Mouse (Mus musculus) heart, adult 9 months (tissue): ENCODE results near the gene Pstpip1.

ENCODE experiments used
- DNase-seq, 2 experiments: peaks; one replicate each; pipeline ENCODE4 v3.0.0; 2022; ENCODE audit warnings: low spot score in 2 of 2

The Pstpip1 gene

GRCm38 (mm10) chr9:56089778-56090520, at the start of gene Pstpip1:
Gene Pstpip1 (plus strand): TSS chr9:56089962.
- peak; percentile 70 to 78 for DNase-seq

- DNase-seq, result peak; percentile 95
These were observed 48.2 kb upstream of the Pstpip1 start, which contains the start of gene Rcn2 for GRCm38 (mm10) chr9:56041372-56042180. Gene Rcn2 (plus strand): TSS chr9:56041845.

GRCm38 (mm10) chr9:56042181-56042621, 47.6 kb upstream of the Pstpip1 start:
- no peak for DNase-seq

GRCm38 (mm10) chr9:56053796-56054195, 36.0 kb upstream of the Pstpip1 start:
- DNase-seq, result no peak

DNA sequence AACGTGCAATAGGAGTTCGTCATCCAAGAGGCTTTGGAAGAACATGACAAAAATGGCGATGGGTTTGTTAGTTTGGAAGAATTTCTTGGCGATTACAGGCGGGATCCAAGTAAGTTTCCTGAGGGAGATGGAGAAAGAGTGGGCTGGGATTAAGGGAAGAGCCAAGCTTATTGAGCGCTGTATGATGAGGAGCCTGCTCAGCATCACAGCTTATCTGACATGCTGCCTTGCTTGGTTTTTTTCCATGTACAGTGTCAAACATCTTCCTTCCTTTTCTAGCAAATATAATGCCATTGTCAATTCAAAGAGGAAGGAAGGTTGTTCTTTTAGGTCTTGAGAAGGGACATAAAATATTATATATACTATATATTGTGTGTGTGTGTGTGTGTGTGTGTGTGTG, 33.6 kb upstream of the Pstpip1 start:
- no peak for DNase-seq

- no peak for DNase-seq
These were observed 27.4 kb upstream of the Pstpip1 start for GRCm38 (mm10) chr9:56062336-56062735.

DNA sequence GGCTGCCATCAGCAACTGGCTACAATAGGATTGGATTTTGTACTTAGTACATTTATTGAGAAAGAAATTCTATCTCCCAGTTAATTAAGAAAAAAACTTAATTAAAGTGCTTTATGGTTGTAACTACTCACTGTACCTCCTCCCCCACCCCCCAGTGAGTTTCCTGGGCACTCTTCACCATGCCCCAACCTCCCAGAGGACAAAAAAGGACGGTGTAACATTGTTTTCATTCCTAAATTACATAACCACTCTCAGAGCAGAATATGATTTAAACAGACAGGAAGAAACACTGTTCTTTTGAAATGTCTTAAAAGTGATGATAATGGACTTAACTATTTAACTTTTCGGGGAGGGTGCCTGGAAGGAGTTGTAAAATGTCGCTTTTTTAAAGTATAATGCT, 24.8 kb upstream of the Pstpip1 start:
- DNase-seq, result peak; percentile 14 to 26

DNA sequence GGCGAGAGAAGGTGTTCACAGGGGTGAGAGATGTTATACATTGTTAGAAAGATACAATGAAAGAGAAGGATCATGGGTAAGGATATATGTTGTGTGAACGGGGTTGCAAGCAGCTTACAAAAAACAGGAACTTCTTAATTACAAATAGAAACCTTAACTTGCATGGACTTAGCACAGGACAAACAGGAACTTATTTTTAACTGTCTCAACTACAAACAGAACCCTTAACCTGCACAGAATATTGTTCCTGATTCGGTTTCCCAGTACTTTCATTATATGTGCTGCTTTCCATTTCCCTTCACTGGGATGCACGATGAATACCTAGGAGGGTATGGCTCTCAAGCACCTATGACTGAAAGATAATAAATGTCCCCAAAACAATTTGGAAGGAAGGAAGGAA, 21.8 kb upstream of the Pstpip1 start:
- DNase-seq, result no peak

GRCm38 (mm10) chr9:56068630-56069029, 21.1 kb upstream of the Pstpip1 start:
- no peak for DNase-seq

DNA sequence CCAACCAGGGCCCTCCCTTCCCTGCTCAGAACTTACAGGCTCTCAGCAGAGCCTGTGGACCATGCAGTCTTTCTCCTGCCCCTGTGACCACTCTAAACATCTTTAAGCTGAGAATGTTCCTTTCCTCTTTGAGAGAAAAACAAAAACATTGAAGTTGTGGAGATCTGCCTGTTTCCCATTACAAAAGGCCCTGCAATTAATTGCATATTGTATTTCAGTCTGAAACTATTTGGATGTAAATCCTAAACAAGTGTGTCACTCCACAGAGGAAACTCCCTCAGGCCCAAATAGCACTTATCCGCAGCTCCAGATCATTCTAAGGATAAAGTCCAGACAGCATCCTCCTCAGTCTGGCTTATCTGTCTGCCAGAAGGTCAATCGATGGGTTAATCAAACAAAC, 16.9 kb upstream of the Pstpip1 start:
- DNase-seq, result no peak

DNA sequence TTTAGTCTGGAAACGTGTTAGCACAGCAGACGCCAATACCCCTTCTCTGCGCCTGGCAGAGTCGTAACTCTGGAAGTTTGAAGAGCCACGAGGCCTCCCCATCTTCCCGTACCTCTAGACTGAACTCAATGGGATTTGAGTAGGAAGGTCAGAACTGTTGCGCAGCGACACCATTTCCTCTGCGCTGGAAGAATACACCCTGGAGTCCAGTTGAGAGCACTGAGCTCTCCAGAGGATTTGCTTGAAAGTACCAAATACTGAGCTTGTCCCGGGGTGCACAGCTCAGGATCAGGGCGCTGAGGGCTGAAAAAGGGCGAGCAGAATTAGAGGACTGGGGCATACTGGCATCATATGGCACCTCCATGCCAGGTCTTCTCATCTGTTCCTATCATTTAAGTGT, 14.9 kb upstream of the Pstpip1 start:
- DNase-seq, result peak in 1 of 2 experiments; percentile 25

DNA sequence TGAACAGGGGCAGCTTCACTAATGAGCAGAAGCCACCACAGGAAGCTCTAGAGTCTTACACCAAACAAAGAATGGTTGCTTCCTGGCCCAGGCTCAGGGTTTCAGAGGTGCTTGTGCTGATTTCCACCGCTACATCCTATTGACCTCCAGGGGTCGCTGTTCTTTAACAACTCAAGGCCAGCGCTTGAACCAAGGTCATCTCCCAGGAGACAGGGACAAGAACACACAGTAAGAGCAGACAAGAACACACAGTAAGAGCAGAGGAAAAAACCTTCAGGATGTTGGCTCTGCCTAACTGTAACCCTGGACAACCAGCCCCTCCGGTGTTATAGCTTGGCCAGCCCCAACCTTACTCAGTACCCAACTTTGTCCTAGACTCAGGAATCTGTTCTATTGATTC, 14.5 kb upstream of the Pstpip1 start:
- peak; percentile 84 to 85 for DNase-seq

- DNase-seq, result peak; percentile 29 to 54
These were observed 13.7 kb upstream of the Pstpip1 start for GRCm38 (mm10) chr9:56075901-56076620.

GRCm38 (mm10) chr9:56079587-56079986, 10.2 kb upstream of the Pstpip1 start:
- no peak for DNase-seq

DNA sequence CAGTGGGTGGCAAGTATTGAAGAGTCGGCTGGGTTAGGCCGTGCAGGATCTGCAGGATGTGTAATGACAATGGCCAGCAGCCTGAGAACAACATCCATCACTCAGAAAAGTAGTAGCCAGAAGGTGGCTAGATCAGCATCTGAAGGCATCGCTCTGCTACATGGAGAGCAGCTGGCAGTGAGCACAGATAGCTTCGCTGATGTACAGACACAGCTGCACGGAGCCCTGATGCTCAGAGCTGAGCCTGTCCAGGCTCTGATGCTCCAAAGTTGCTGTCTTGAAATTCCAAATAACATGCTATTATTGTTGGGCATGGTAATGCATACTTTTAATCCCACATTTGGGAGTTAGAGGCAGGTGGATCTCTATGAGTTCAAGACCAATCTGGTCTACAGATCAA, 3.2 kb upstream of the Pstpip1 start:
- DNase-seq, result no peak

DNA sequence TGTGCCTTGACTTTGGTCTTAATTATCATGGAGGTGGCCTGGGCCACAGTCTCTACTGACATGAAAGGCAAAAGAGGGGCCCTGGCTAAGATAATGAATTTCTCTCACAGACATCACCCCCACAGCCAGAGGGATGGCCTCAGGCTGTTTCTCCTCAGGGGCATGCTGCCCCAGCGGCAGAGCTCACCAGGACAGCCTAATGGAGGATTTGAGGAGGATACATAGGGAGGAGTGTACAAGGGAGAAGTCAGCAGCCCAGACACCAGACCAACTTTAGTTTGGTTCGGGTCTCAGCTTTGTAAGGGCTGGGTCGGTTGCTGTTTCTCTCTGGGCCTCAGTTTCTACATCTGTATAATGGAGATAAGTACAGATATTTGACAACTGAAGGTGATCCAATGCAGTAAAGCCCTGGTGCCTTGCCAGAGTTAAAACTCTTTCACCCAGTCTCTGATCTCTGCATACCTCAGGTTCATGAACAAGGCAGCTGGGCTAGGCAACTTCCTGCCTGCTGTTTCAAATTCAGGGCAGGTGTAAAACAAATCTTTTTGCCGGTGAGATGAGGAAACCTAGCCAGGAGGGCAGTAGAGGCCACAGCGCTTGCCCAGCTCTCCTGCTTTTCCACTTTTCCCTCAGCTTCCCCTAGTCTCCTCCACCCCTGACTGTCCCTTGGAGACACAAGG, 924 bp downstream of the Pstpip1 start:
- DNase-seq, result no peak

DNA sequence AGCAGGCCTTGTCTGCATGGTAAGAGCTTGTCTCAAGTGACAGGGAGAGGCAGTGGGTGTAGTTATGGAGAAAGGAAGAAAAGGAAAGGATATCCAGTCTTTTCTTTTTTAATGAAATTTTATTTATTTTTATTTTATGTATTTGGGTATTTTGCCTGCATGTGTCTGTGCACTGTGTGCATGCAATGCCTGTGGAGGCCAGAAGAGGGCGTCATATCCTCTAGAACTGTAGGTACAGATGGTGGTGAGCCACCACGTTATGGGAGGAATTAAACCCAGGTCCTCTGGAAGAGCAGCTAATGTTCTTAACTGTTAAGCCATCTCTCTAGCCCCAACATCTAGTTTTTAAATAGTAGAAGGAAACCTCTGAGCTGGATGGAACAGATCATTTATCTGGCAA, 2.3 kb downstream of the Pstpip1 start:
- no peak for DNase-seq

- no peak for DNase-seq
These were observed 8.0 kb downstream of the Pstpip1 start for GRCm38 (mm10) chr9:56097584-56098298.

- no peak for DNase-seq
These were observed 10.3 kb downstream of the Pstpip1 start for GRCm38 (mm10) chr9:56100041-56100522.

GRCm38 (mm10) chr9:56101022-56101421, 11.3 kb downstream of the Pstpip1 start:
- no peak for DNase-seq

- no peak for DNase-seq
These were observed 15.2 kb downstream of the Pstpip1 start for GRCm38 (mm10) chr9:56104921-56105320.
